Mouse (Mus musculus): ENCODE data around the gene Pebp1.
"Not testable (repeated sequence)": the region's sequence is repeated elsewhere in the genome, so short reads cannot be mapped to it uniquely, and the experiment has no call there.

The Pebp1 gene

GRCm38 (mm10) chr5:117286831-117287822 is at the start of gene Pebp1:
Pebp1 (minus strand) TSS chr5:117287625.
- DNase-seq: peak; percentile 98 to 99

DNA sequence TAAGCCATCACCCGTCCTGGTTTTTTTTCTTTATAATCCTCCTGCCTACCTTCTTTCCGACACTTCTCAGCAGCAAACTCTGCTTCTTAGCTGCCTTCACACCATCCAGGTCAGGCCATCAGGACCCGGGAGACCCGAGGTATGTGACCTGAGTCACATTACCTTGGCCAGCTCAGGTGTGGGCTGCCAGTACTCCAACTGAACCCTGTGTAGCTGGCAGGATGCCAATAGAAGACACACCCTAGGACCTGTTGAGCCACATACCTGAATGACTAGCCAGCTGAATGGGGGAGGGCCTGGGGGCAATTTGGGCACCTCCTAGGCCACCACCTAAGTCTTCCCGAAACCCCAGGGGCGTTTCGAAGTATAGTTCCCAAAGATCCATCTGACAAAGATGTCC is 43.0 kb upstream of the Pebp1 start:
- peak in 1 of 2 experiments; percentile 22 for DNase-seq

- DNase-seq: no peak
These were observed 39.0 kb upstream of the Pebp1 start for GRCm38 (mm10) chr5:117326408-117326807.

DNA sequence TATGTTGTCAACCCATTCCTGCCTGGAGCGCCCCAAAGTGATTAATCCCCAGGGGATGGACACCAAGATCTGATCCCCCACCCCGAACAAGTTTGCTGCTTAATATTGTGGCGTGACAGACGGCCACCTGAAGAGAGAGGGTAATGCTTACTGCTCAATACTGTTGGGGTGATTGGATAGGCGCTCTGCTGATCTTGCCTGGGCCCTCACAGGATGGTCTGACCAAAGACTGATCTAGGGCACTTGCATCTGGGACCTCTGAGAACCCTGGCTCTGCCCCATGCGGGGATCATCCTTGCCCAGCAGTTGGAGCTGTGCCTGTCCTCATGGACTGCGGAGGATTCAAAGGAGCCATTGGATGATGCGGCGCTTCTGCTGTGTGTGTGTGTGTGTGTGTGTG is 36.3 kb upstream of the Pebp1 start:
- DNase-seq: no peak

- DNase-seq: peak; percentile 77 to 87
These were observed 31.6 kb upstream of the Pebp1 start, which contains the start of gene Vsig10 for GRCm38 (mm10) chr5:117318741-117319629. Vsig10 (plus strand) TSS chr5:117319083.

DNA sequence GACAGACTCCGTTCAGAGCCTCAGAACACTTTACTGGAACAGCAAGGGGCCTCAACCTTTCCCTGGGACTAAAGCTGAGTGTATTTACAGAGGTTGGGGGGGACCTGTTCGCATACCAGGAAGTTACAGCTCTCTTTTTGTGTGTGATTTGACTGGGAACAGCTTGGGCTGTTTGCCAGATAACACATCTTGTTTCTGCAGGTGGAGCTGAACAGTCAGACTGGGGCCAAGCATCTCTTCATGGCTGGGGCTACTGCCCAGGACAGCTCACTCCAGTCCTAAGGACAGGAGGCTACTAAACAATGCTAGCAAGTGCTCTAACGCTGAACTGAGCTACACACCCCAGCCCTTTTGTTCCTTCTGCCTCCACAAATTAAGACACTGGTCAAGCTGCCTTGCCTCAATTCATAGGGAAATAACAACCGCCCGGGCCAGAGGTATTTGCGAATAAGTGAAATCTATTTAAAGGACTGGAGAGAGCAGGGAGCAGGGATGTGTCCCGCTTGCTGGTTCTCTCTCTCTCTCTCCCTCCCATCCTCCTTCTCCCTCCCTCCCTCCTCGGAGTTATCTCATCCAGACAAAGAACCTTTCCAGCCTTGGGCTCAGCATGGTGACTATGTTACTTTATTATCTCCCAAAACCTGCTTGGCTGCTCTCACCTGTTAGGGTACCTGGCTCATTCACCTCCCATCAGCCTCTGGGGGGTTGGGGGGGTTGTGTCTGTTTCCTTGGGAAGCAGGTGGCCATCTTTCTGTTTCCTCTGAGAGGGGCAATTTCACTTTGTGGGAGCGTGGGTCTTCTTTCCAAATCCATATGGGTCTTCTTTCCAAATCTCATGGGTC is 27.4 kb upstream of the Pebp1 start:
- no peak for DNase-seq

GRCm38 (mm10) chr5:117313909-117314308 is 26.5 kb upstream of the Pebp1 start:
- no peak for DNase-seq

DNA sequence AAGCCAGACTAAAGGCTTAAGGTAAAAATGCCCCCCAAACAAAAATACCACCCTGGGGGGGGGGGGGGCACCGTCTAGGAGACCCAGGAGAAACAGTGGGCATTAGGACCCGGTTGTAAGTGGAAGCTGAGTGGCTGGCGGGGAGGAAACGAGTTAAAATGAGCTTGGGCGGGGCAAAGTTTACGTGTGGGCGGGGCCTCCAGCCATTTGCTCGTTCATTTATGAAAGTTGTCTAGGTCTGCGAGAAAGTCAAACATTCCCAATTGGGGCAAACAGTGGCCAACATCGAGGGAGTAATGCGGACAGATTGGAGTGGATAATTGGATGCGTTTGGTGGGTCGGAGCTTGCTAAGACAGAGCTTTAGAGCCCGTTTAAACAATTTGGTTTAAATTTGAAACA is 26.0 kb upstream of the Pebp1 start:
- DNase-seq: peak; percentile 80 to 85

- peak; percentile 88 to 91 for DNase-seq
These were observed 20.3 kb upstream of the Pebp1 start for GRCm38 (mm10) chr5:117307699-117308098.

DNA sequence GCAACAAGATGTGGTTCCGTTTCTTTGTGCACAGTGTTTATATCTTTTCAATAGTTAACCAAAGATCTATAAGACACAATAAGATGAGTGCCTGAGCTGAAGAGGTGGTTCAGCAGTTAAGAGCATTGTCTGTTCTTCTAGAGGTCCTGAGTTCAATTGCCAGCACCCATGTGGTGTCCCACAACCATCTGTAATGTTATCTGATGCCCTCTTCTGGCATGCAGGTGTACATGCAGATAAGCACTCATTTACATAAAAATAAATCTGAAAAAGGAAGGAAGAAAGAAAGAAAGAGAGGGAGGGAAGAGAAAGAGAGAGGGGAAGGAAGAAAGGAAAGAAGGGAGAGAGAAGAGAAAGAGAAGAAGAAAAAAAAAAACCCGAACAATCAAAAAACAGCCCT is 19.4 kb upstream of the Pebp1 start:
- no peak for DNase-seq

DNA sequence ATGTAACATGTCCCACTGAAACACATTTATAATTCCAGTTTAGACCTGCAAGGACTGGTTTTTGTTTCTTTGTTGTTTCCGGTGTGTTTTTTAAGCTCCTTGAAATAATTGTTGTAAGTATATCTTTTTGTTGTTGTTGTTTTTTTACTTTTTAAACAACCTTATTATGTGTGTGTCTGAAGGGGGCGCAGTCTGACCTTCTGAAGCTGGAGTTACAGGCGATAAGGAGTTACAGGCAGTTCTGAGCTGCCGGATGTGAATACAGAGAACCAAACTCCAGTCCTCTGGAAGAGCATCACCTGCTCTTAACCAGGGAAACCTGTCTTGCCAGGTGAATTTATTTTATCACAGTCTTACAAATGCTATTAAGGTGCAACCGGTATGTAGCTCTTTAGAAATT is 18.3 kb upstream of the Pebp1 start:
- no peak for DNase-seq

GRCm38 (mm10) chr5:117304947-117305346 is 17.5 kb upstream of the Pebp1 start:
- DNase-seq: peak; percentile 94

- DNase-seq: no peak
These were observed 16.5 kb upstream of the Pebp1 start for GRCm38 (mm10) chr5:117303691-117304579.

DNA sequence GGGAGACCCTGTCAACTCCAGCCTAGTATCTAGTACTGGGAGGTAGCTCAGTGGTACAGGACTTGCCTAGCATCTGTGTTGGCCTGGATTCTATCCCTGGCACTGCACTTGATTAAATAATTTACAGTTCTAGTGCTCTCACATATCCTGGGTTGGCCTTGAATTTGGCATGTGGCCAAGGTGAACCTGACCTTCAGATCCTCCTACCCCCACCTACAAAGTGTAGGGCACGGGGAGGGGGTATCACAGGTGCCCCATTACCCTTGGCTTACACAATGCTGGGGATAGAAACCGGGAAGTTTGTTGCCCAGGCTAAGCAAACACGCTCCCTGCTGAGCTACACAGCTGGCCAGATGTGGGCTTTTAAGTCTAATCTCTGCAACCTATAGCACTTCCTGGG is 15.5 kb upstream of the Pebp1 start:
- DNase-seq: no peak

DNA sequence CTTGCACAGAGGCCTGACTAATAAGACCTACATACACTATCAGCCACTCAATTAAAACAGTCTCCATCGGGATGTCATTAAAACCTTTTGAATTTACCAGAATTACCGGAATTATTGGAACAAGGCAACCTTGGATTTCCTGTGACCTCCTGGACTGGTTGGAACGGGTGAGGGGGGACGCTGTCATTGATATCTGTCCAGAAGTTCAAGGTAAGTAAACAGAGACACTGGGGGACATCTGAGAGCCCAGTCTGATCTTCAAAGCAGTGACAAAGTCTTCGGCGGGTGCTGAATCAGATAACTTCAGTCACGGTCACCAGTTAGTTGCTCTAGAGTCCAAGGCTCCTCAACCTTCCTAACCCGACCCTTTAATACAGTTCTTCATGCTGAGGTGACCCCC is 7.6 kb upstream of the Pebp1 start:
- DNase-seq: no peak

DNA sequence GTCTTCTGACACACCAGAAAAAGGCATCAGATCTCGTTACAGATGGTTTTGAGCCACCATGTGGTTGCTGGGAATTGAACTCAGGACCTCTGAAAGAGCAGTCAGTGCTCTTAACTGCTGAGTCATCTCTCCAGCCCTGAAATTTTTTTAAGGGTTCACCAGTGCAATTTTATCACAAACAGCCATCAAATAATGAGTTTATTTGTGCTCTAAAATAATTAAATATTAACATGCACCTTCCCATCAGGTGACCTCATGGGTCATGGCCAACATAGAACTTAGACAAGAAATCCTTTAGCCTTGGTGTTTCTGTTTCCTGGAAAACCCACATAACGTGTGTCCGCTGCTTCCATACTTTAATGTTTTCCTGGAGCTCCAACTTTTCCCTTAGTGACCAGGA is 6.4 kb upstream of the Pebp1 start:
- not testable (repeated sequence) for DNase-seq

- no peak for DNase-seq
These were observed 5.1 kb upstream of the Pebp1 start for GRCm38 (mm10) chr5:117292547-117292946.

- no peak for DNase-seq
These were observed 3.9 kb upstream of the Pebp1 start for GRCm38 (mm10) chr5:117291312-117291711.

GRCm38 (mm10) chr5:117290081-117290480 is 2.7 kb upstream of the Pebp1 start:
- no peak for DNase-seq

GRCm38 (mm10) chr5:117289646-117290045 is 2.2 kb upstream of the Pebp1 start:
- no peak for DNase-seq

DNA sequence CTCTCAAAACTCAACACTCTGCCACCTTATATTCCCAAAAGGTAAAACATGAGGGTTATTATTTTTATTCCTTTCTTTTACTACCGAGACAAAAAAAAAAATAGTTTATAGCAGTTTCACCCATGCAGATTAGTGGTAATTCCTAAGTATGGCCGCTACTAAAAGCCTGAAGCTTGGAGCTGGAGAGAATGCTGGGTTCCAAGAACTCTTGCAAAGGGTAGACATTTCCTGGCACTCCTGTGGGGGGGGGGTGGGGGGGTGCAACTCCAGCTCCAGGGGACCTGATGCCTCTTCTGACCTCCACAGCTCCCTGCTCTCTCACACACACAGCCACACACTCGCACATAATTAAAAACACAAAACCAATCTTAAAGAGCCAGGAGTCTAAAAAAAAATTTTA is 1.1 kb downstream of the Pebp1 start:
- DNase-seq: no peak
